Mouse (Mus musculus) kidney, embryonic 16.5 days (tissue): ENCODE results near the gene Acot8. TPM values are rescaled to one million over a fixed set of nuclear protein-coding genes. Genes with fewer than 3 reads are reported as not detected.
A peak's percentile ranks its signal among the peaks of the same experiment; 100 is the strongest.

Experiments
- ATAC-seq: fragments of 200-750 bp; cut with Nextera tagmentation; 2 replicates; pipeline ENCODE4 v1.8.0; 2017; ENCODE audit warnings: moderate TSS enrichment; ENCODE audit not compliant: low FRiP score, low TSS enrichment
- H3K27ac ChIP-seq: fragments of 300-500 bp; sonication (generic); 2 replicates; pipeline ENCODE4 v1.5.1; 2014; ENCODE audit warnings: low read length
- H3K27me3 ChIP-seq: fragments of 300-500 bp; sonication (generic); 2 replicates; pipeline ENCODE4 v1.6.1; 2014; ENCODE audit warnings: low read length, control low read depth, mixed read lengths; ENCODE audit not compliant: insufficient read depth
- H3K36me3 ChIP-seq: fragments of 300-500 bp; sonication (generic); 2 replicates; pipeline ENCODE4 v1.6.1; 2014; ENCODE audit warnings: low read length, control low read depth, mixed read lengths; ENCODE audit not compliant: insufficient read depth
- H3K4me1 ChIP-seq: fragments of 300-500 bp; sonication (generic); 2 replicates; pipeline ENCODE4 v1.6.1; 2014; ENCODE audit warnings: low read length, control low read depth, mixed read lengths; ENCODE audit not compliant: insufficient read depth
- H3K4me2 ChIP-seq: fragments of 300-500 bp; sonication (generic); replicated peaks from 2 replicates; pipeline ENCODE4 v1.6.1; 2014; ENCODE audit warnings: low read depth, low read length
- H3K4me3 ChIP-seq: fragments of 300-500 bp; sonication (generic); 2 replicates; pipeline ENCODE4 v1.5.1; 2014; ENCODE audit warnings: mild to moderate bottlenecking, low read length
- H3K9ac ChIP-seq: fragments of 300-500 bp; sonication (generic); replicated peaks from 2 replicates; pipeline ENCODE4 v1.6.1; 2014; ENCODE audit warnings: low read length
- H3K9me3 ChIP-seq: fragments of 300-500 bp; sonication (generic); 2 replicates; pipeline ENCODE4 v1.6.1; 2016; ENCODE audit warnings: low read length, control low read depth
- WGBS: fragments of 180-500 bp; shearing (Covaris S2); extraction: QIAGEN DNeasy Blood & Tissue Kit; methylation state at CpG from one replicate; pipeline ENCODE4 v1.1.7; 2014; 5-methylcytosine and 5-hydroxymethylcytosine counted together
- polyA plus RNA-seq: library from polyadenylated mRNA; unstranded; fragments of >200 nt; fragmentation: Nextera tagmentation; extraction: Ambion mirVana; gene quantifications from 2 replicates; pipeline ENCODE4 v1.2.1, GENCODE M21; 2015

Gene Acot8
- polyA plus RNA-seq: 27.3 and 30.8 TPM in 2 replicates

- Histone ChIP-seq H3K4me3 (peak within 1 kb of the TSS; percentile 63), H3K9me3 (no peaks in the 10 kb centered on the region), H3K27me3 (no peaks in the 10 kb centered on the region), H3K36me3 (peaks cover 11% of the 10 kb centered on the region), H3K4me2 (peak within 1 kb of the TSS; percentile 86), H3K4me1 (peaks cover 24% of the 10 kb centered on the region), H3K9ac (peak within 1 kb of the TSS; percentile 84), H3K27ac (peak within 1 kb of the TSS; percentile 84)
- ATAC-seq: peak; percentile 98
- under 1% methylated on average over 47 of the region's 47 CpGs for WGBS
Measured at GRCm38 (mm10) chr2:164804533-164805331, at the start of gene Acot8, which contains the start of gene Zswim3. Gene Acot8 (minus strand): TSS chr2:164804882. Gene Zswim3 (plus strand): TSS chr2:164805098.

- Histone ChIP-seq H3K27ac (no peak overlapping the region), H3K4me3 (no peak overlapping the region), H3K27me3 (peaks cover 4% of the 10 kb centered on the region; the same call in 1 of the 2 replicates), H3K36me3 (0 out of 2 replicates have a peak, but pooled peaks cover 10% of the 10 kb centered on the region), H3K9me3 (no peaks in the 10 kb centered on the region), H3K4me1 (no peaks in the 10 kb centered on the region; the same call in 1 of the 2 replicates), H3K9ac (no peak overlapping the region), H3K4me2 (no peak overlapping the region)
- ATAC-seq: no peak
- WGBS: 37% methylated on average over 8 of the region's 8 CpGs
Measured at GRCm38 (mm10) chr2:164850061-164850460, 45.4 kb upstream of the Acot8 start.

GRCm38 (mm10) chr2:164845782-164846181 is 41.1 kb upstream of the Acot8 start:
- no peak overlapping the region for H3K27ac ChIP-seq
- H3K9me3 ChIP-seq: no peaks in the 10 kb centered on the region
- no peaks in the 10 kb centered on the region for H3K27me3 ChIP-seq
- 0 out of 2 replicates have a peak, but pooled peaks cover 10% of the 10 kb centered on the region for H3K36me3 ChIP-seq
- no peak for ATAC-seq
- no peak overlapping the region for H3K4me3 ChIP-seq
- 54% methylated on average over 3 of the region's 3 CpGs for WGBS
- no peaks in the 10 kb centered on the region for H3K4me1 ChIP-seq
- no peak overlapping the region for H3K9ac ChIP-seq
- no peak overlapping the region for H3K4me2 ChIP-seq

- Histone ChIP-seq H3K4me2 (peak overlapping the region; percentile 94; the same call in 1 of the 2 replicates), H3K4me3 (no peak overlapping the region), H3K36me3 (peaks cover 33% of the 10 kb centered on the region), H3K9me3 (no peaks in the 10 kb centered on the region), H3K9ac (no peak overlapping the region), H3K27me3 (no peaks in the 10 kb centered on the region), H3K27ac (no peak overlapping the region), H3K4me1 (peaks cover 9% of the 10 kb centered on the region)
- 99% methylated on average over 4 of the region's 4 CpGs for WGBS
- ATAC-seq: no peak
Measured at GRCm38 (mm10) chr2:164835164-164835563, 30.5 kb upstream of the Acot8 start.

GRCm38 (mm10) chr2:164834531-164834930 is 29.8 kb upstream of the Acot8 start:
- WGBS: 35% methylated on average over 8 of the region's 8 CpGs
- Histone ChIP-seq H3K9ac (peak overlapping the region; percentile 81), H3K9me3 (no peaks in the 10 kb centered on the region), H3K27me3 (no peaks in the 10 kb centered on the region), H3K27ac (no peak overlapping the region), H3K36me3 (peaks cover 29% of the 10 kb centered on the region), H3K4me3 (peak overlapping the region; percentile 70), H3K4me2 (peak overlapping the region; percentile 94), H3K4me1 (peaks cover 9% of the 10 kb centered on the region)
- ATAC-seq: no peak

GRCm38 (mm10) chr2:164833314-164833959 is 28.8 kb upstream of the Acot8 start, which contains the start of gene Neurl2:
Gene Neurl2 (minus strand): TSS chr2:164833456.
- Histone ChIP-seq H3K4me3 (peak within 1 kb of the TSS; percentile 70), H3K4me1 (peaks cover 9% of the 10 kb centered on the region), H3K27me3 (no peaks in the 10 kb centered on the region), H3K27ac (peak within 1 kb of the TSS; percentile 84), H3K36me3 (peaks cover 18% of the 10 kb centered on the region), H3K9me3 (no peaks in the 10 kb centered on the region), H3K4me2 (peak within 1 kb of the TSS; percentile 94), H3K9ac (peak within 1 kb of the TSS; percentile 81)
- under 1% methylated on average over 31 of the region's 31 CpGs for WGBS
- peak; percentile 73 for ATAC-seq

- Histone ChIP-seq H3K9me3 (no peaks in the 10 kb centered on the region), H3K4me3 (peak within 1 kb of the TSS; percentile 70), H3K27ac (peak within 1 kb of the TSS; percentile 84), H3K27me3 (no peaks in the 10 kb centered on the region), H3K36me3 (peaks cover 12% of the 10 kb centered on the region; the same call in 1 of the 2 replicates), H3K4me1 (peaks cover 9% of the 10 kb centered on the region), H3K9ac (peak within 1 kb of the TSS; percentile 81), H3K4me2 (peak within 1 kb of the TSS; percentile 94)
- under 1% methylated on average over 35 of the region's 35 CpGs for WGBS
- peak; percentile 74 for ATAC-seq
Measured at GRCm38 (mm10) chr2:164832748-164833301, 28.1 kb upstream of the Acot8 start, which contains the start of gene Ctsa. Gene Ctsa (plus strand): TSS chr2:164832873.

- H3K36me3 ChIP-seq: peaks cover 16% of the 10 kb centered on the region
- no peaks in the 10 kb centered on the region for H3K9me3 ChIP-seq
- no peak for ATAC-seq
- 60% methylated on average over 16 of the region's 16 CpGs for WGBS
- H3K9ac ChIP-seq: peak overlapping the region; percentile 81
- peak overlapping the region; percentile 70 for H3K4me3 ChIP-seq
- H3K4me2 ChIP-seq: peak overlapping the region; percentile 94
- no peaks in the 10 kb centered on the region for H3K27me3 ChIP-seq
- peak overlapping the region; percentile 84; the same call in 1 of the 2 replicates for H3K27ac ChIP-seq
- H3K4me1 ChIP-seq: peaks cover 9% of the 10 kb centered on the region
Measured at GRCm38 (mm10) chr2:164832032-164832747, 27.5 kb upstream of the Acot8 start.

- peaks cover 13% of the 10 kb centered on the region for H3K36me3 ChIP-seq
- H3K4me2 ChIP-seq: no peak overlapping the region
- no peak overlapping the region for H3K27ac ChIP-seq
- no peaks in the 10 kb centered on the region for H3K27me3 ChIP-seq
- H3K4me1 ChIP-seq: peaks cover 9% of the 10 kb centered on the region
- H3K9ac ChIP-seq: no peak overlapping the region
- no peak overlapping the region for H3K4me3 ChIP-seq
- ATAC-seq: no peak
- 65% methylated on average over 10 of the region's 10 CpGs for WGBS
- H3K9me3 ChIP-seq: no peaks in the 10 kb centered on the region
Measured at GRCm38 (mm10) chr2:164831029-164831428, 26.3 kb upstream of the Acot8 start.
